Mouse (Mus musculus) bone marrow, adult 2 months (tissue): Measurements from ENCODE around the gene S1pr2.

Source experiments
- CTCF ChIP-seq: fragments of 200-500 bp; IDR thresholded peaks from 2 replicates; pipeline ENCODE4 v1.5.1; 2011; ENCODE audit warnings: low read length, control low read depth; ENCODE audit not compliant: control insufficient read depth, insufficient read depth
- POLR2A ChIP-seq: fragments of 200-500 bp; IDR thresholded peaks from 2 replicates; pipeline ENCODE4 v1.6.1; 2011; ENCODE audit warnings: low read depth, mild to moderate bottlenecking, control low read depth, low read length, borderline replicate concordance; ENCODE audit not compliant: control insufficient read depth

DNA sequence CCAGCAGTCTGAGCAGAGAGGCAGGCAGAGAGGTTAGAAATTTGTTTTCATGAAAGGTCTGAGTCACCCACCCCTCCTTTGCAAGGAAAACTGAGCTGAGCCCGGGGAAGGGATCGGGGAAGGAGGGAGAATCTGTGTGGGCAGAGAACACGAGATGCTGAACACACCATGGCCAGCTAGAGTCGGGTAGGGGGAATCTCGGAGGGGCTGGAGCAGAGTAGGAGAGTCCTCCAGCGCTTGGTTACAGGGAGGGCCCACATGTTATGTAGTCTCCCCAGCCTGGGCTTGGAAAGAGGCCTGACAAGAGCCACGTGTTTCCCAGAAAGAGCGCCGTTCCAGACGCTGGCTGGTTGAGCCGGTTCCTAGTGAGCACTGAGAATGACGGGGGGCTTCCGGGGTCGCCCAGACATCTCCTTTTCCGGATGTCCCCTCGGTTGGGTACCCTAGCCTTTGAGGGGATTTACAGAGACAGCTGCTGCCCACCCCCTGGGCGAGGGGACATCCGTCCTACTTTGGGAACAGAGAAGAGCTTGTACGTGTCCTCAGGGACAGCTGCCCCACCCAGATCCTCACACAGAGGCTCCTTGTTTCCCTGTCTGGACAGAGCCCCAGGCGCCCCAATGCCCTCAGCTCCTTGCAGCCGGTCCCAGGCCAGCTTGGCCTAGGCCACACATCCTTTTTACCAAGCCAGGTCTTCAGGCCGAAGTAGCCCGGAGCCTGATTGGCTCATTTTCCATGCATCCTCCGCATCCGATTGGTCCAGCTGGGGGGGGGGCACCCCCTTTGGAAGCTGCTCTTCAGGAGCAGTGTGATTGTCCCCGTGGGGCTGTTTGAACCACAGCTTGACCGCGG, 4.2 kb downstream of the S1pr2 start:
- TF ChIP-seq CTCF (no peak), POLR2A (no peak)
